Mouse (Mus musculus) fibroblast of lung, adult 2 months (primary cell): ENCODE results near the gene Ush1g.

Experiments
- DNase-seq: peaks from one replicate; pipeline ENCODE4 v3.0.0-alpha.2; 2011; ENCODE audit warnings: low read depth

Ush1g gene

DNA sequence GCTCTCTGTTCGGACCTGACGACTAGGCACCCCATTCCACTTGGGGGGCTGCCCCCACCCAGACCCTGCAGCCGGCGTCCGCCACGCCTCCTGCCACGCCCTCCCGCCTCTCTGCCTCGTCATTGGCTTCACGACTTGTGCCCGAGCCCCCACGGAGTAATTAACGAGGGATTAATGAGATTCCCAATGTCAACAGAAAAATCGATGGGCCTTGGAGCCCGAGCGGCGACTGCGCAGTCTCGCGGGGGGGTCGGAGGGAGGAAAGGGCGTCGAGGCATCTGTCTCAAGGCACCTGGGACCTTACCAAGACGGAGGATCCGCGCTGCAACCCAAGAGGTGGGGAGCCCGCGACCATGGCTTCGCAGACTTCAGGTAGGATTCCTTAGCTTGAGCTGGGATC, 12.7 kb upstream of the Ush1g start, which contains the start of gene Otop3:
TSS of gene Otop3 (plus strand) at position 201 of the 400 bp plus-strand sequence.
- no peak for DNase-seq

DNA sequence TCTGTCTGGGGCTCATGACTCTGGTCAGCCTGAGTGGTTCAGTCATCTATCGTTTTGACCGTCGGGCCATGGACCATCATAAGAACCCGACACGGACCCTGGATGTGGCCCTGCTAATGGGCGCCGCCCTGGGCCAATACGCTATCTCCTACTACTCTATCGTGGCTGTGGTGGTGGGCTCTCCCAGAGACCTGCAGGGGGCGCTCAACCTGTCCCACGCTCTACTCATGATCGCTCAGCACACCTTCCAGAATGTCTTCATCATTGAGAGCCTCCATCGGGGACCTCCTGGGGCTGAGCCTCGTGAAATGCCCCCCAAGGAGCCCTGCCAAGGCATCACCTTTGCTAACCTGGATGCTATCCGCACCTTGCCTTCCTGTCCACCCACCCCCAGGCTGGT, 7.5 kb upstream of the Ush1g start:
- no peak for DNase-seq

DNA sequence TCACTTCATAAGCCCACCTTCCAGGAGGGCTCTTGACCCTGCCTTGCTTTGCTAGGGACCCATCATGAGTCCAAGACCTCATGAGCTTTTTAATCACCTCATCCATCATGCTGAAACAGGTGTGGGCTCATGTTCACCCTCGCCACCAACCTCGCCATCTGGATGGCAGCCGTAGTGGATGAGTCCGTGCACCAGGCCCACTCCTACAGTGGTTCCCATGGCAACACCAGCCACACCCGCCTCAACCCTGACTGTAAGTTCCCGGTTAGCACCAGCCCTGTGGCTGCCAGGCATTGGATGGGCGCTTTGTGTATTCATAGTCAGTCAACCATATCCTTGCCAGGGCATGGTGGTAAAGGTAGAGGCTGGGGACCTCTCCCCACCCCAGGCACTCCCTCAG, 4.9 kb upstream of the Ush1g start:
- DNase-seq = no peak

DNA sequence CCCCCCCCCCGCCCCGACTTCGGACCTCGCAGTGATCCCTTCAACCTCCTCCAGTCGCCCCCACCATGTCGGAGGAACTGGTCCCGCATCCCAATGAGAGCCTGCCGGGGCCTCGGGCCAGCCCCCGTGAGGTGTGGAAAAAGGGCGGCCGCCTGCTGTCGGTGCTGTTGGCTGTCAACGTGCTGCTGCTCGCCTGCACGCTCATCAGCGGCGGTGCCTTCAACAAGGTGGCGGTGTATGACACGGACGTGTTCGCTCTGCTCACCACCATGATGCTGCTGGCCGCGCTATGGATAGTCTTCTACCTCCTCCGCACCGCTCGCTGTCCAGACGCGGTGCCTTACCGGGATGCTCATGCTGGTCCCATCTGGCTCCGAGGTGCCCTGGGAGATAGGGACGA, 1.5 kb upstream of the Ush1g start:
- DNase-seq = no peak

DNA sequence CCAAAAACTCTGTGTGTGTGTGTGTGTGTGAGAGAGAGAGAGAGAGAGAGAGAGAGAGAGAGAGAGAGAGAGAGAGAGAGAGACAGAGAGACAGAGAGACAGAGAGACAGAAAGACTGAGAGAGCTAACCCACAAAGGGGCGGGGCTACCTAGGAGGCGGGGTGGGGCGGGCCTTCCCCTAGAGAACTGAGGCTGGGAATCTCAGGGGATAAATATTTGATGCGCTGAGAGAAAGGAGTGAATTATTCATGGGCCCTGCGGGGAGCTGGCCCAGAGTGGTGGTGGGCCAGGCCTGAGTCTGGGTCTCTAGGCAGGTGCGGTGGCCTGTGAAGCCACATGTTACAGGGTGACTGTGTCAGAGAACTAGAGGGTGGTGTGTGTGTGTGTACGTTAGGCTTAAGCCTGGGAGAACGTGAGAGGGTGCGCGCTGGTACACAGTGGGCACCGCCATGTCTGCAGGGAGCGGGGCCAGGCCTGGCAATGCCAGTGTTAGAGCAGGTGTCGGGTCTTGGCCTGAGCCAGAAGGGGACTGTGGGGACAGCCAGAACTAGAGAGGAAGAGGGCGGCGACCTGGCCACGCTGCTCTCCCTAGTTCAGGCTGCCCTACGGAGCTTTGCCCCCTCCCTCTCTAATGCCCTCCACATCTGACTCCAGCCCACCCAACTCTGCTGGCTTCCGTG, 2.0 kb downstream of the Ush1g start:
- DNase-seq = no peak

DNA sequence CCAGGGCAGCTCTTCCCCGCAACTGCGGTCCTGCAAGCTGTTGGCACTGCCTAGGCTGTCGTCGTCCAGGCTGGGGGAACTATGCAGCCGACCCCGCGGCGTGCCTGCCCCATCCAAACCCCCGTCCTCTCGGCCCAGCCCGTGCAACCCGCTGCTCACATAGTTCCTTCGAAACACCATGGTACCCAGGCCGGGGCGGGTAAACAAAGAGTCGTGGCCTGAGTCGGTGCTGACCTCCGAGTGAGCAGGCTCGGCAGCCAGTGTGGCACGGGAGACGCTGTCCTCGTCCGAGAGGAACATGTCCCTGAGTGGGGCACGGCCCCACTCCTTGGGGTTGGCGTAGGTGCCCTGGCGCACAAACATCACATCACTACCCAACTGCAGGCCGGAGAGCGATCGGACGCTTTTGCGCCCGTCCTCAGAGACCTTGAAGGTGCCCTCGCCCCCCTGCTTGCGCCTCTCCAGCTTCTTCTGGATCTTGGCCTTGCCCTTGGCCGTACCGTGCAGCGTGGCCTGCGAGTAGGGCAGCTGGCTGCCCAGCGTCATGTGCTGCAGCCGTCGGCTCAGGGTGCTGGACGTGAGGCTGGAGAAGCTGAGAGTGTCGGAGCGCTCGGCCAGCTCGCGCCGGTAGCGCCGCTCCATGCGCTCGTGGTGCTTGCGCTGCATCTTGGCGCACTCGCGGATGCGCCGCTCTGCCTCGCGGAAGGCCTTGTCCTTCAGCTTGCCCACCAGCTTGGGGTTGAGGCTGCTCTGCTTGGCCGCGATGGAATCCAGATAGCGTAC, 3.4 kb downstream of the Ush1g start:
- DNase-seq = no peak

DNA sequence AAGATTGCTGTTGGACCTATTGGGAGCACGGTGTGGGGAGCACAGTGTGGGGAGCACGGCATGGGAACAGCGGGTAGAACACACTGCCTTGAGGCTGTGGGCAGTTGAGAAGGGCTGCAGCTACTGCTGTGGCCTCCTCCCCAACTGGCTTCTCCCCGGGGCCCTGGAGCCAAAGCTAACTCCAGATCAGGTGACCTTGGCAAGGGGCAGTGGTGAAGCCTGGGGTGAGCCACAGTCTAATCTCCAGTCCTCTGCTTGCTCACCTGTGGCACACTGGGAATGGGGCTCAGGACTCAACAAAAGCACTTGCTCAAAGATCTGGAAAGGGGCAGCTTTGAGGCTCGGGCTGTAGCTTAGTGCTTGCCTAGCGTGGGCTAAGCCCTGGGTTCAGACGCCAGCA, 4.6 kb downstream of the Ush1g start:
- DNase-seq = no peak

DNA sequence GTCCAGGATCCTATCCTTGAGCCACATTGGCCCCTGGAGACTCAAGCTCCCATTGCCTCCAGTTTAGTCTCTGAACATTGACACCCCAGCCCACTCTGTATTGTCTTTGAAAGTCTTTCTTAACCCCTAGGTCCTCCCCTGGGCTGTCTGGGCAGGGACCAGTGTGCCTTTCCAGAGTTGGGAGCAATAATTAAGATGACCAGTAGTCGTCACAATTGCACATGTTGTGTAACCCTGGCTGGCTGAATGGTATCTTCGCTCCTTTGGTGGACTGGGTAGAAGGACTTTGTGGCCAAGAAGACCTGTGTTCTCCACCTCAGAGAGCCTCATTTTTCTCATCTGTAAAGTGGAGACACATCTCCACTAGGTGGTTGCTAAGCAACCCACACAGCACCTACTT, 7.6 kb downstream of the Ush1g start:
- no peak for DNase-seq

DNA sequence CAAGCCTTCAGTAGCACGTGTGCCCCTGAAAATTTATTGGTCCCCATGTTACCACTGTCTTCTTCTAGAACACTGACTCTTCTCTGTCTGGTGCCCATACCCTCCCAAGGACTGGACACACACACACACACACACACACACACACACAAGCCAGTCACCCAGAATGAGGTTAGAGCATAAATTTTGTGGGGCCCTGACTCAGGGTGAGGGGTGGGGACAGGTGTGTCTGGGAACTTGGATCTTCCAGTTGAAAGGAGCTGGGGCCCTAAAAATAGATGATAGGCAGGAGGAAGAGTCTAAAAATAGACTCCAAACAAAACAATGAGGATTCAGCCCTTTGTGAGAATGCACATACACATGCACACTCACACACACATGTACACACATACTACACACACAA, 13.1 kb downstream of the Ush1g start:
- no peak for DNase-seq

DNA sequence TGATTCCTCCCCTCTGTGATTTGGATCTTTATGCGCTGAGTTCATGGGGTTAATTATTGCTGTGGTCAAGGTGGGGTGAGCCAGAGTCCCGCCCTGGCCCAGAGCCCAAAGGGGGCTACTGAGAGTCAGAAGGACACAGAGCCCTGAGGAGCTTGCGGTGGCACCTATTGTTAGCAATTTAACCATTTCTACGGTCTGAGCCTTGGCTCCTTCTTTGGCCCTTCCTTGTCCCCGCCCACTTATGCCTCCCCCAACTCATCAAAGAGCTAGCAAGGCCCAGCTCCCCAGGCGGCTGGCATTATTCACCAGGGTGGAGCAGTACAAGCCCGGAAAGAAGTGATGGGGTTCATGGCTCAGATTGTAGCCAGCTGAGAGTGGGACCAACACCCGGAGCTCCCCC, 15.0 kb downstream of the Ush1g start, which contains the start of gene Otop2:
TSS of gene Otop2 (plus strand) at position 301 of the 400 bp plus-strand sequence.
- DNase-seq = no peak

DNA sequence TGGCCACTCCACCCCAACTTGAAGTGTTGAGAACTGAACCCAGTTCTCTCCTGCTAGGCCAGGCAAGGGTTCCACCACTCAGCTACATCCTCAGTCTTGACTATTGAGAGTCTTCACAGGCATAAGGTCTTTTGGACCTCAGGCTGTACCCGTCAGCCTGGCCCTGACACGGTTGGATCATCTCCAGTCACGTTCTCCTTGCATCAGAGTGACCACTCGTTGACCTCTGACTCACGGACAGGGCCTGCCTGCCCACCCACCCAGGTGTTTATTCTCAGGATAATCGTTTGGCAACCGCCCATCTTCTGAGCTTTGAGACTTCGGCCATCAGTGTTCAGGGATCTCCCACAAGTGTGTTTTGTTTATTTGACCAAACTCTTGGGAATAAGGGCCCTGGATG, 18.7 kb downstream of the Ush1g start:
- no peak for DNase-seq

DNA sequence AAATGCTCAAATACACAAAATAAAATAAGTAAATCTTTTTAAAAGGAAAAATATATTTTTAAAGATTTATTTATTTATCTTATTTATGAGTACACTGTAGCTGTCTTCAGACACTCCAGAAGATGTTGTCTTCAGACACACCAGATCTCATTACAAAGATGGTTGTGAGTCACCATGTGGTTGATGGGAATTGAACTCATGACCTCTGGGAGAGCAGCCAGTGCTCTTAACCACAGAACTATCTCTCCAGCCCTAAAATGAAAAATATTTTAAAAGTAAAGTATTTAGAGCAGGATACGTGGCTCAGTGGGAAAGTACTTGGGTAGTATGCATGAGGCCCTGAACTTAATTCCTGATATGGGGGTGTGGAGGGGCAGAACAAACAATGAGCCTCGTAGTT, 20.5 kb downstream of the Ush1g start:
- no peak for DNase-seq

DNA sequence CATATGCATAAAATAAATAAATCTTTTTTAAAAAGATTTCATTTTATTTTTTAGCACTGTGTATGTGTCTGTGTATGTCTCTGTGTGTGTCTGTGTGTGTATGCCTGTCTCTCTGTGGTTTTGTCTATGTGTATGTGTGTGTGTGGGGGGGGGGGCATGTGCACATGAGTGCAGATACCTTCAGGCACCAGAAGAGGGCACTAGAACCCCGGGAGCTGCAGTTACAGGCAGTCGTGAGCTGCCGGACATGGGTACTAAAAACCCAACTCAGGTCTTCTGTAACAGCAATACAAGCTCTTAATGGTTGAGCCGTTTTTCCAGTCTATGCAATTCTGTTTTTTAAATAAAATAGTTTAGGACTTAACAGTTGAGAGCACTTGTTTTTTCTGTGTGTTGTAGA, 21.1 kb downstream of the Ush1g start:
- no peak for DNase-seq

DNA sequence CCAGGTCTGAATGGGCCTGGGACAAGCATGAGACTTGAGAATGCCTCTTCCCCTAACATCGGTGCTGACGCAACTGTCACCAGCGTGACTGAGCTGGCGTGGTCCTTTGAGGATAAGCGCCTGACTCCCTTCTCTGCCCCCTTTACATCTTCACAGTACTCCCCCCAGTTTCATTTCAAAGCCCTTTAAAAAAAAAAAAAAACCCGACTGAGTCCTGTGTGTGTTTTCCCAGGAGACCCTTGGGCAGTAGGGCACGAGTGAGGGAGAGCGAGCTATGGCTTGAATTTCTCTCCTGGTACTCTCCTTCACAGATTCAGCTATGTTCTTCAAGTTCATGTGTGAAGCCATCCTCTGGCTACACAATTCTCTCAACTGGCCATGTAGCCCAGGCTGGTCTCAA, 23.7 kb downstream of the Ush1g start:
- DNase-seq = no peak

DNA sequence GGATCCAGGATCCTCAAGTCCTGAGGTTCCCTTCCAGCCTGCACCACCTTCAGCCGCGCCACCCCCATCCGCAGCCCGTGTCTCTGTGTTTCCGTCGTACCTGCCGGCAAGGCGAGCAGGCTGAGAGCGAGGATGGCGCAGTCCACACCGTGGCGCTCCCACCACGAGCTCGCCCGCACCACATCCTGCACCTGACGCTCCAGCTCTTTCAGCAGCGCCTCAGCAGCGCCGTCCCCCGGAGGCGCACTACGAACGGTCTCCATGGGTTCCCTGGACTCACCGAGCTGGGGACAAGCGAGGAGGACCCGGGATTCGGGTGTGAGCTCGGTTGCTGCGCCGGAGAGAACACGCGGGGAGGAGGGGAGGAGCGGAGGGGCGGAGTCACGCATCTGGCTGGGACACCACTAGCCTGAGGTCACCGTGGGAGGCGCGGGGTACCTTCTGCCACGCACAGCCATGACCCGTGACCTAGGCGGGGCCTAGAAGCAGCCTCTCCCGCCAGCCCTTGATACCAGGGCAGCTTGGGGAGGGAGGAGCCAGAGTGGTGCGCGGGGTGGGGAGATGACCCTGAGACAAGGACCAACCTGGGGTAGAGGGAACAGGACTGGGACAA, 24.5 kb downstream of the Ush1g start, which contains the start of gene Fads6:
TSS of gene Fads6 (minus strand) at position 450 of the 613 bp plus-strand sequence.
- DNase-seq = no peak

DNA sequence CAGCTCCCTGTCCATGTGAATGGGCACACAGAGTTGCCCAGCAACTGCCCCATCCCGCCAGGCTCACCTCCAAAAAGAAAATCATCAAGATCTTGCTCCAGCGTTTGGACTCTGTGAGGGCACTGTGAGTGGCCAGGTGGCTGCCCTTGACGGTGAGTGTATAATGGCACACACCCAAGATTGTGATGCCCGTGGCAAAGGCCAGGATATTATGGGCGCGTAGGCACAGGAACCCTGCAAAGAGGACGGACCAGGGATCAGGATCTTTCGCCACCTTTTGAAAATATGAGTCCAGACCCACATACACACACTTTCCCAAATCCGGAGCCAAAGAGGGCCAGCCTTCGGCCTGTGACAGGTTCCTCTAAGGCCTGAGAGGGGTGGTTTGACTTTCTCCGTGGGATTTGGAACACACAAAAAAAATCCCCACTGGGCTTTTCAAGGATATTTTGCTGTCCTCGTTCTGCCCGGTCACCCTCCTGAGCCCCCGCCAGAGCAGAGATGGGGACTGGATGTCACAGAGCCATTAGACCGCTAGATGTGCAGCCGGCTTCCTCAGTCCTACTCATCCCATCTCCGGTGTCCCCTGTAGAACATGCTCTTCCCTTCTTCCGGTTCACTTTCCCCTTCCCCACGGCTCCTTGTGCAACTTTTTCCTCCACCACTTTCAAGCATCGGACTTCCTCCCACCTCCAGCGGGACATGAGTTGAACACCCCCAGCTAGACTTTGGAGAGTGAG, 25.2 kb downstream of the Ush1g start:
- no peak for DNase-seq

DNA sequence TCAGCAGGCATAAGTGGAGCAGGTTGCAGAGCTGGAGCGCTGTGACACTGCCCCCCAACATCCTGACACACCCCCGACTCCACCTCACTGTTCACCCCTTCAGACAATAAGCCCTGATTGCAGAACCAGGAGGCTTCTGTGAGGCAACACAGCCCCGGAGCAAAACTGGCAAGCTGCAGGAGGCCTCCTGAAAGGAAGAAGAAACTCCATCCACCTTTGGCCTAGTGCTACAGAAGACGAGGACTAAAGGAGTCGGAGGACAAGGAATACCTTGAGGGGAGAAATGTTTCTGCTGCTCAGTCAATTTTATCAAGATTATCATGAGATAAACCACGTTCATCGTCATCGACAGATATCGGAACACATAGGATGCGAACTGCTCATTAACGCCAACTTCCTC, 25.9 kb downstream of the Ush1g start:
- no peak for DNase-seq

DNA sequence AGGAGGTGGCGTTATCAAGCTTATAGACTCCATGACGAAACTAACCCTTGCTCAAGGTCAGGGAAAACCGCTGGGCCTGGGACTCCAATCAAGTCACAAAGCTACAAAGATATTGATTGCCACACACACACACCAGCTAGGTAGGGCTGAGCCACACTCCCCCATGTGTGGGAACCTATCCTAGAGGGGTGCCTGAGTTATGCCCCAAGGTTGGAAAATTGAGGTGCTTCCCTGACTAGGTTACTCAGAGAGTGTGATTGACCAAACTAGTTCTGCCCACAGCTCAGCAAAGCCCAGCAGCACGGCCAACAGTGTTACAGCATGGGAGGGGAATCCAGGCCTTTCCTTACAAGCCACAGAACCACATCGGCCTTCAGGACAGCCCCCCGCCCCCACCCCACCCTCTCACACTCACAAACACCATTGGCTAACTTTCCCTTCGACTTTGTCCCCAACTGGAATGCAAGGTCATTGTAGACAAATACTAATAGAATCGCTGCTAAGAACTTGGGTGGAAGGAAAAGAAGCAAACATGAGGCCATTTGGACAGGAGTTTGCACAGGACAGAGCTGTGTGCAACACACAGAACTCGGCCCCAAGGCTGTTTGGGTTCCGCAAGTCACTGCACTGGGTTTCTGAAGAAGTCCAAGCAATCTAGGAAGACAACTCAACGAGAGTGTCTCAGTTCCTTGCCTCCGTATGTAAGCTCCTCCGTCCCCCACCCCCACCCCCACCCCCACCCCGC, 29.0 kb downstream of the Ush1g start:
- DNase-seq = no peak

DNA sequence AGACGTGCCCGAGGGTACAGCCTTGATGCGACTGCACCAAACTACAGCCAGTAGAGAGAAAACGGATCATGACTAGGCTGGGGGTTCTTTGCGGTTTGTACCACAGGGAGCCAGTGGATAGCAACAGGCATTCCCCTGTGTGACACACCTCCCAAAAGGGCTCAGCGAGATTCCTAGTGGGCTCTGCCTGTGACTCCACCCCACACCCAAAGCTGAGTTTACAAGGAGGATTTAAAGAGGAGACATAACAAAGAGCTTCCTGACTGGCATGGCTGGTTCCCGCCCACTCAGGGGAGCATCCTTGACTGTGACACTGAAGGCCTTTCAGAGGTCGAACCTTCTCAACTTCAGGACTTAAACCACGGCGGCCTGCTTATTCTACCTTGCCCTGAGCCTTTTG, 30.3 kb downstream of the Ush1g start:
- no peak for DNase-seq

DNA sequence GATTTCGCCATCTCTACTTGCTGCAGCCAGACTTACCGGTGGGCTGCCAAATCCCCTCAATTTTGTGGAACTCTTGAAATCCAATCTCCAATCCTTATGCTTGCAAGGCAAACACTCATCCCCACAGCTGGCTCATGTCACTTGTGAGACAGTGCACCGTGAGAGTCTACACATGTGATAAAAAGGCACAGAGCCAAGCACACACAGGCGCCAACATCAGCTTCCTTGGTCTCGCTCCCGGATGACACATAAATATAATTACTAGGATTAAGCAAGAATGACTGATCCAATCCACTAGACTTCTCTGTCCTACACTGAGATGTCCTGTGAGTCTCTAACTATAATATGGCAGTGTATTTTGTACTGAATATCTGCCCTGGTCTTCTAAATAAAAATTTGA, 30.9 kb downstream of the Ush1g start:
- peak; percentile 92 for DNase-seq

DNA sequence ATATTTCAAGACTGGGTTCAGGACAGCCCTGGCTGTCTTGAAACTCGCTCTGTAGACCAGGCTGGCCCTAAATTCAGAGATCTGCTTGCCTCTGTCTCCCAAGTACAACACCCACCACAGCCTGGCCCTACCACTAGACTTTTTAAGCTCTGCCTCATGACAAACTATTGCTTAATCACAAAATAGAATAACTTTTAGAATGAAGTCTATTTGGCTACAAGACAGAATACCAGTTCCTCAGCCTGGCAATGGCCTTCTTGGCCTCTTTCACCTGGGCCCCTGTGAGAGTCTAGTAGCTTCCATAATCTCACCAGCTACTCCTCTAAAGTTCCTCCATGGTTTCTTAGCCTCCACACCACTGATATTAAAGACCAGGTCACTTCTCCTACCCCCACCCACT, 31.5 kb downstream of the Ush1g start:
- DNase-seq = no peak

DNA sequence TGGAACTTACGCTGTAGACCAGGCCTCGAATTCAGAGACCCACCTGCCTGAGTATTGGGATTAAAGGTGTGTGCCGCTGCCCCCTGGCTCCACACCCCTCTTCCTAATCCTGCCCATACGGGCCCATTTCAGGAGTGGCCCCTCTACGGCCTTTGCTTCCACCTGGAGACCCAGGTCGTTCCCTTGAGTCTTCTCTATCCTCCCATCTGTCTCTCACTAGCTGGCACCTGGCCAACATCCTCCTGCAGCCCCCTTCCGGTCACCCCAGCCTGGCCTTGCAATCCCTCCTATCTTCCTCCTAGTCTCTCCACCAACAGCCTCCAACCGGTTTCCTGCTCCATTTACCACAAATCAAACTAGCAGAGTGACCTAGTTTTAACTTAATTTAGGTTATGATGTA, 32.0 kb downstream of the Ush1g start:
- no peak for DNase-seq
